Mouse (Mus musculus): Measurements from ENCODE around the gene Acod1. TPM values are rescaled to one million over a fixed set of nuclear protein-coding genes. Genes with fewer than 3 reads are reported as not detected.

Gene Acod1
- total and polyA plus RNA-seq, 3 experiments: 0.09 to 1.6 (median 0.16) TPM

DNA sequence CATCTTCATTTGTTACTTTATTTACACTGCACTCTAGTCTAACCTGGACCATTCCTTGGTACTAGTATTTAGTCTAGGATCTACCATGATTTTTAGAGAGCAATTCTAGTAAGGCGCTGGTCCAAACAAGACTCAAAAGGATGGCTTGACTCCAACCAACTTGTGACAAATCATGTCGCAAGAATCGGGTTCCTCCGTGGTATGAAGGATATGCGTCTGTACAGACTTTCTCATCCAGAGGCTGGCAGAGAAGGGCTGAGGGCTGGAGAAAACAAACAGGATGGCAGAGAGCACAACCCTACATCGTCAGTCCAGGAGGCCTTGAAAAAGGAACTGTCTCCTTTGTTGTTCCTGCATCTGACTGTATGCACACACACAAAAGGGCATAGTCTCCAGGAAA is 49.8 kb downstream of the Acod1 start:
- Histone ChIP-seq H3K4me3 (replicated peaks in 1 of 3; ENCODE audit: low read depth in 2 of 3, low read length in 2 of 3, poor library complexity in 1 of 3) (no peak overlapping the region), H3K36me3 (replicated peaks in 1 of 2; ENCODE audit: control insufficient read depth in 1 of 2, insufficient read depth in 1 of 2, low read length in 1 of 2) (peaks cover 21 to 48% of the 10 kb centered on the region in 2 experiments), H3K9ac (ENCODE audit: insufficient read depth, low read depth) (no peak overlapping the region), H3K27me3 (replicated peaks) (no peaks in the 10 kb centered on the region), H3K4me1 (ENCODE audit: control insufficient read depth in 1 of 2, insufficient read depth in 2 of 2) (peaks cover 0 to 39% of the 10 kb centered on the region in 2 experiments; a peak in 2 of 4 replicates), H3K79me2 (replicated peaks; ENCODE audit: control insufficient read depth, extremely low read depth, insufficient read depth, poor library complexity, severe bottlenecking) (peaks cover 44% of the 10 kb centered on the region), H3K4me2 (ENCODE audit: insufficient read depth, low read depth, poor library complexity, severe bottlenecking) (no peak overlapping the region), H3K27ac (ENCODE audit: insufficient read depth, low read depth) (no peak overlapping the region), H3K9me3 (replicated peaks; ENCODE audit: low read length) (no peaks in the 10 kb centered on the region)
- no peak for DNase-seq (ENCODE audit: extremely low read depth)
- in situ Hi-C loops (cut with MboI; ENCODE audit: low pct_ligation_motif_present, low pct_unique_long_range_greater_than_20kb, low sequenced_read_pairs) (no loop called here), dilution Hi-C loops (cut with MboI; ENCODE audit: extremely low pct_ligation_motif_present, extremely low pct_unique_long_range_greater_than_20kb, low sequenced_read_pairs) (no loop called here)
- no peak for TF ChIP-seq PAX5 (IDR thresholded peaks at IDR 0.05; ENCODE audit: low read length)
- TF ChIP-seq SIN3A (IDR thresholded peaks at IDR 0.05; ENCODE audit: low read length): no peak
- TF ChIP-seq HCFC1 (IDR thresholded peaks at IDR 0.05; ENCODE audit: low read depth, low read length): no peak
- TF ChIP-seq CHD1 (IDR thresholded peaks at IDR 0.05; ENCODE audit: low read depth, low read length): no peak
- TF ChIP-seq TBP (conservative IDR thresholded peaks at IDR 0.05; ENCODE audit: low read depth, low read length): no peak
- TF ChIP-seq UBTF (IDR thresholded peaks at IDR 0.05; ENCODE audit: low read depth, low read length): no peak
- no peak for TF ChIP-seq USF1 (IDR thresholded peaks at IDR 0.05; ENCODE audit: low read depth, low read length)

GRCm38 (mm10) chr14:103098213-103098586 is 51.4 kb downstream of the Acod1 start:
- Histone ChIP-seq H3K9ac (ENCODE audit: insufficient read depth, low read depth) (peak overlapping the region; percentile 95), H3K4me3 (replicated peaks in 1 of 3; ENCODE audit: low read depth in 2 of 3, low read length in 2 of 3, poor library complexity in 1 of 3) (peak overlapping the region; percentile 83 to 93 (median 92)), H3K4me2 (ENCODE audit: insufficient read depth, low read depth, poor library complexity, severe bottlenecking) (peak overlapping the region; percentile 98), H3K9me3 (replicated peaks; ENCODE audit: low read length) (no peaks in the 10 kb centered on the region), H3K27ac (ENCODE audit: insufficient read depth, low read depth) (no peak overlapping the region), H3K36me3 (replicated peaks in 1 of 2; ENCODE audit: control insufficient read depth in 1 of 2, insufficient read depth in 1 of 2, low read length in 1 of 2) (peaks cover 15 to 34% of the 10 kb centered on the region in 2 experiments), H3K4me1 (ENCODE audit: control insufficient read depth in 1 of 2, insufficient read depth in 2 of 2) (peaks cover 7 to 47% of the 10 kb centered on the region in 2 experiments; a peak in 3 of 4 replicates), H3K79me2 (replicated peaks; ENCODE audit: control insufficient read depth, extremely low read depth, insufficient read depth, poor library complexity, severe bottlenecking) (peaks cover 39% of the 10 kb centered on the region), H3K27me3 (replicated peaks) (no peaks in the 10 kb centered on the region)
- peak; percentile 12 for DNase-seq (ENCODE audit: extremely low read depth)
- dilution Hi-C loops (cut with MboI; ENCODE audit: extremely low pct_ligation_motif_present, extremely low pct_unique_long_range_greater_than_20kb, low sequenced_read_pairs) (no loop called here), in situ Hi-C loops (cut with MboI; ENCODE audit: low pct_ligation_motif_present, low pct_unique_long_range_greater_than_20kb, low sequenced_read_pairs) (no loop called here)
- no peak for TF ChIP-seq MYC (IDR thresholded peaks at IDR 0.05; ENCODE audit: low read depth, low read length)
- no peak for TF ChIP-seq MAZ (IDR thresholded peaks at IDR 0.05; ENCODE audit: low read depth, low read length)
- TF ChIP-seq RAD21 (IDR thresholded peaks at IDR 0.05; ENCODE audit: low read depth, low read length): no peak
- no peak for TF ChIP-seq UBTF (IDR thresholded peaks at IDR 0.05; ENCODE audit: low read depth, low read length)
- TF ChIP-seq IRF4 (IDR thresholded peaks at IDR 0.05; ENCODE audit: low read depth, low read length): no peak
- no peak for TF ChIP-seq ZKSCAN1 (IDR thresholded peaks at IDR 0.05; ENCODE audit: borderline replicate concordance, low read depth, low read length)
- no peak for TF ChIP-seq HCFC1 (IDR thresholded peaks at IDR 0.05; ENCODE audit: low read depth, low read length)
- no peak for TF ChIP-seq JUN (IDR thresholded peaks at IDR 0.05; ENCODE audit: insufficient read depth, low read depth, low read length)

Data from CH12.LX (cell line).